Mouse (Mus musculus): ENCODE results near the gene Cnpy4. TPM values are rescaled to one million over a fixed set of nuclear protein-coding genes. Genes with fewer than 3 reads are reported as not detected.

The Cnpy4 gene
- polyA plus RNA-seq, 1 experiment from 2014 or later, result 36.4 TPM

DNA sequence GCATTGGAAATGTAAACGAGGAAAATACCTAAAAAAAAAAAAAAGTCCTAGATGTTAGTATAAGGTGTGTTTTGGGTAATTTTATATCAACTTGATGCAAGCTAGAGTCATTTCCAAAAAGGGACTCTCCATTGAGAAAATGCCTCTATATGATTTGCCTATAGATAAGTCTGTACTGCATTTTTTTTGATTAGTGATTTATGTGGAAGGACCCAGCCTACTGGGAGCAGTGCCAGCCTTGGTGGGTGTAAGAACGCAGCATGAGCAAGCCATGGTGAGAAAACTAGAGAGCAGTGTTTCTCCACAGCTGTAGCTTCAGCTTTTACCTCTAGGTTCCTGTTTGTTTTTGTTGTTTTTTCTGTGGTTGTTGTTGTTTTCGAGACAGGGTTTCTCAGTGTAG, 36.0 kb downstream of the Cnpy4 start:
- no peaks in the 10 kb centered on the region for H3K4me1 ChIP-seq (ENCODE audit: control insufficient read depth, insufficient read depth, low read length)
- H3K27ac ChIP-seq (ENCODE audit: low read depth, low read length), result no peak overlapping the region
- no peak overlapping the region for H3K4me2 ChIP-seq (ENCODE audit: low read length)
- no peaks in the 10 kb centered on the region for H3K36me3 ChIP-seq (ENCODE audit: control insufficient read depth, insufficient read depth, low read length)
- ATAC-seq, result no peak
- H3K27me3 ChIP-seq (replicated peaks; ENCODE audit: control insufficient read depth, insufficient read depth, low read length), result no peaks in the 10 kb centered on the region
- no peaks in the 10 kb centered on the region for H3K9me3 ChIP-seq (replicated peaks; ENCODE audit: control insufficient read depth, low read length)
- WGBS, result 65% methylated on average over 3 of the region's 3 CpGs
- no peak overlapping the region for H3K9ac ChIP-seq (ENCODE audit: low read length)
- H3K4me3 ChIP-seq (ENCODE audit: low read depth, low read length), result no peak overlapping the region
- DNase-seq (ENCODE audit: low spot score), result no peak

DNA sequence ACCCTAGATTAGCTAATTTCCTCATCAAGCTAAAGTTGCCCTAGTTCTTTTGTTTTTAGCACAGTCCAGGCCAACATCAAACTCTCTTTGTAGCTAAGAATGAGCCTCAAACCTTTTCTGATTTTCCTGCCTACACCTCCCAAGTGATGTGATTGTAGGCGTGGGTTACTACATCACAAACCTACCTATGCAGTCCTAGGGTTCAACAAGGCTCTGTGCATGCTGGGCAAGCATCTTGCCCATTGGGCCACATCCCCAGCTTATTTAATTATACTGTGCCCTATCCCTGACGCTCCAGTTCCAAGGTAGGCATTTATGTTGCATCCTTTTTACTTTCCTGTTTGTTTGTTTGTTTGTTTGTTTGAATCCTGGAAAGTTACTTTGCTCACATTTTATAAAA, 38.4 kb downstream of the Cnpy4 start, which contains the start of gene Nxpe5:
Gene Nxpe5 (plus strand): TSS at position 199 of the 400 bp plus-strand sequence.
- 53% methylated on average over 2 of the region's 2 CpGs for WGBS
- ATAC-seq (no peak), DNase-seq (ENCODE audit: low spot score) (no peak)
- H3K4me1 ChIP-seq (ENCODE audit: control insufficient read depth, insufficient read depth, low read length), result no peaks in the 10 kb centered on the region
- no peak within 1 kb of the TSS for H3K27ac ChIP-seq (ENCODE audit: low read depth, low read length)
- H3K4me2 ChIP-seq (ENCODE audit: low read length), result no peak within 1 kb of the TSS
- no peaks in the 10 kb centered on the region for H3K27me3 ChIP-seq (replicated peaks; ENCODE audit: control insufficient read depth, insufficient read depth, low read length)
- no peak within 1 kb of the TSS for H3K4me3 ChIP-seq (ENCODE audit: low read depth, low read length)
- H3K9ac ChIP-seq (ENCODE audit: low read length), result no peak within 1 kb of the TSS
- no peaks in the 10 kb centered on the region for H3K36me3 ChIP-seq (ENCODE audit: control insufficient read depth, insufficient read depth, low read length)
- H3K9me3 ChIP-seq (replicated peaks; ENCODE audit: control insufficient read depth, low read length), result no peaks in the 10 kb centered on the region

DNA sequence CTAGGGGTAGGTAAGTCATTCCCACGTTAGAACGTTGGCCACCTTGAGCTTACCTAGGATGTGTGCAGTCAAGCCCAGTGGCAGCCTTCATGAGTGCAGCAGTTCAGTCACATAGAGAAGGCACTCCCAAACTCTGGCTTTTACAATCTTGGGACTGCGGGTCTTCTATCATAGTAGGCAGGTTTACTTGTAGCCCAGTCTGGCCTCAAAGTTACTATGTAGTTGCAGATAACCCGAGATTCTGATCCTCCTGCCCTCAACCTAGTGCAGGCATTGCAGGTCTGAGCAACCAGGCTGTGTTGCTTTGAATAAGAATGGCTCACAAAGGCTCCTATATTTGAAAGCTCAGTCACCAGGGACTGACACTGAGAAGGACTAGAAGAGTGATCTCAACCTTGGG, 39.2 kb downstream of the Cnpy4 start:
- 85% methylated on average over 4 of the region's 4 CpGs for WGBS
- H3K9ac ChIP-seq (ENCODE audit: low read length), result no peak overlapping the region
- H3K27ac ChIP-seq (ENCODE audit: low read depth, low read length), result no peak overlapping the region
- no peaks in the 10 kb centered on the region for H3K27me3 ChIP-seq (replicated peaks; ENCODE audit: control insufficient read depth, insufficient read depth, low read length)
- H3K9me3 ChIP-seq (replicated peaks; ENCODE audit: control insufficient read depth, low read length), result no peaks in the 10 kb centered on the region
- H3K4me3 ChIP-seq (ENCODE audit: low read depth, low read length), result no peak overlapping the region
- ATAC-seq (no peak), DNase-seq (ENCODE audit: low spot score) (no peak)
- no peaks in the 10 kb centered on the region for H3K4me1 ChIP-seq (ENCODE audit: control insufficient read depth, insufficient read depth, low read length)
- no peaks in the 10 kb centered on the region for H3K36me3 ChIP-seq (ENCODE audit: control insufficient read depth, insufficient read depth, low read length)
- no peak overlapping the region for H3K4me2 ChIP-seq (ENCODE audit: low read length)

DNA sequence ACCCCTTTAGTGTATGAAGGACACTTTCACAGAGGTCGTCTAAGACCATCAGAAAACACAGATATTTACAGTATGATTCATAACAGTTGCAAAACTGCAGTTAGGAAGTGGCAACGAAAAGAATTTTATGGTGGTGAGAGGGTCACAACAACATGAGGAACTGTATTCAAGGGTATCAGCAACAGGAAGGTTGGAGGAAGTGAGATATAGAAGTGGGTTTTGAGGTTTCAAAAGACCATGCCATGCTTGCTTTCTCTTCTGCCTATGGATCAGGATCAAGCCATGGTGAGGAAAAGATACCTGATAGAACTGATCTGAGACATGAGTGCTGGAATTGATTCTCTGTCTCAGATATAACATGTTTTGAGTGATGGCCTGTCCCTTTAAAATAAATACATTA, 40.1 kb downstream of the Cnpy4 start:
- no peaks in the 10 kb centered on the region for H3K36me3 ChIP-seq (ENCODE audit: control insufficient read depth, insufficient read depth, low read length)
- no peaks in the 10 kb centered on the region for H3K27me3 ChIP-seq (replicated peaks; ENCODE audit: control insufficient read depth, insufficient read depth, low read length)
- WGBS, result 67% methylated on average over 2 of the region's 2 CpGs
- no peaks in the 10 kb centered on the region for H3K9me3 ChIP-seq (replicated peaks; ENCODE audit: control insufficient read depth, low read length)
- DNase-seq (ENCODE audit: low spot score) (no peak), ATAC-seq (no peak)
- H3K4me2 ChIP-seq (ENCODE audit: low read length), result no peak overlapping the region
- H3K4me3 ChIP-seq (ENCODE audit: low read depth, low read length), result no peak overlapping the region
- H3K9ac ChIP-seq (ENCODE audit: low read length), result no peak overlapping the region
- no peak overlapping the region for H3K27ac ChIP-seq (ENCODE audit: low read depth, low read length)
- no peaks in the 10 kb centered on the region for H3K4me1 ChIP-seq (ENCODE audit: control insufficient read depth, insufficient read depth, low read length)

DNA sequence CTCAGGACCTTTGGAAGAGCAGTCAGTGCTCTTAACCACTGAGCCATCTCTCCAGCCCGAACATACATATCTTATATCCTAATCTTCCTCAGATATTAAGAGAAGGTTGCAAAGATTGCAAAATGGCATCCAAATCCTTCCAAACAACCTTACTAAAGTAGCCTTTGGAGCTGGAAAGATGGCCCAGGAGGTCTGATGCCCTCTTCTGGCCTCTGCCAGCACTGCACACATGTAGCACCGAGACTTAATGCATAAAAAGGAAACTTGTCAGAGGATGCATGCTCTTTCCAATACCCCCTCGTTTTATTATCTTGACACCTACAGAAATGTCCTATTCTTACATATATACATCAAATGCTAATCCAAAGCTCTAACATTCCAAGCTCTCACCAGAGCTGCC, 40.7 kb downstream of the Cnpy4 start:
- peak; percentile 1 for DNase-seq (ENCODE audit: low spot score)
- Histone ChIP-seq H3K9me3 (replicated peaks; ENCODE audit: control insufficient read depth, low read length) (no peaks in the 10 kb centered on the region), H3K4me3 (ENCODE audit: low read depth, low read length) (no peak overlapping the region), H3K4me2 (ENCODE audit: low read length) (no peak overlapping the region), H3K4me1 (ENCODE audit: control insufficient read depth, insufficient read depth, low read length) (no peaks in the 10 kb centered on the region), H3K9ac (ENCODE audit: low read length) (no peak overlapping the region), H3K27me3 (replicated peaks; ENCODE audit: control insufficient read depth, insufficient read depth, low read length) (no peaks in the 10 kb centered on the region), H3K36me3 (ENCODE audit: control insufficient read depth, insufficient read depth, low read length) (no peaks in the 10 kb centered on the region), H3K27ac (ENCODE audit: low read depth, low read length) (no peak overlapping the region)
- 58% methylated on average over 3 of the region's 3 CpGs for WGBS
- ATAC-seq, result no peak

DNA sequence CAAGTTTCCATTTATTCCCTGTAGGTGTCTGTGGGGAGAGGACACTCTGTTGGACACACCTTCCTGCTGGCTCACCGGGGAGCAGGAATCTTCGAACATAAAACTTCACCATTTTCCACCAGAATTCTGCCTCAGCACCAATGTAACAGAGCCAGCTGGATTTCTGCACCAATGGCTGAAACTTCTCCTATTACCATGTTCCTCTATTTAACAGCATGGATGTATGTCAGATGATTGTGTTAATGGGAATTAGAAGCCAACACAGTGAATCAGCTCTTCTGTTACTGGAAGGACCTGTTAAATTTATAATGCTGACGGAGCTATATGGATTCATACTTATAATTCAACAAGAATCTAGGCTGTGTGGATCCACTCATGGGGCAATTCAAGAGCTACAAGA, 42.2 kb downstream of the Cnpy4 start:
- WGBS, result 94% methylated on average over 3 of the region's 3 CpGs
- Histone ChIP-seq H3K27ac (ENCODE audit: low read depth, low read length) (no peak overlapping the region), H3K36me3 (ENCODE audit: control insufficient read depth, insufficient read depth, low read length) (no peaks in the 10 kb centered on the region), H3K4me3 (ENCODE audit: low read depth, low read length) (no peak overlapping the region), H3K9me3 (replicated peaks; ENCODE audit: control insufficient read depth, low read length) (no peaks in the 10 kb centered on the region), H3K4me1 (ENCODE audit: control insufficient read depth, insufficient read depth, low read length) (no peaks in the 10 kb centered on the region), H3K9ac (ENCODE audit: low read length) (no peak overlapping the region), H3K27me3 (replicated peaks; ENCODE audit: control insufficient read depth, insufficient read depth, low read length) (no peaks in the 10 kb centered on the region), H3K4me2 (ENCODE audit: low read length) (no peak overlapping the region)
- no peak for ATAC-seq
- no peak for DNase-seq (ENCODE audit: low spot score)

DNA sequence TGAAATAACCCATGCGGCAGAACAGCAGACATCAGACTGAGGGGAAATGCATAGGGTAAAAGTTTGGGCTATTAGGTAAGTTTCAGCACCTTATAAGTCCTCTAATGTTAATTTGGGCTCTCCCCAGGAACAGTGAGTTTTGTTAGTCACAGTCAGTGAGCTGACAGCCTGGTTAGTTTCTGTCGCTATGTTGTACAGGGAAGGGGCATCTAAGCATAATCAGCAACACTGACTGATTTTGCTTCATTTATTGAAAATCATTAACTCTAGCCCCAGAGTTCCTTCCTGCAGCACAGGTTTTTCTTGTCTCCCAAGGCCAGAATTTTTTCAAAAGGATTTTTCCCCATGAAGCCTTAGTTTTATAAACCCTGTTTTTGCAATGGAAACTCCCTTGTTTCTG, 46.5 kb downstream of the Cnpy4 start:
- Histone ChIP-seq H3K9ac (ENCODE audit: low read length) (no peak overlapping the region), H3K36me3 (ENCODE audit: control insufficient read depth, insufficient read depth, low read length) (no peaks in the 10 kb centered on the region), H3K27ac (ENCODE audit: low read depth, low read length) (no peak overlapping the region), H3K4me1 (ENCODE audit: control insufficient read depth, insufficient read depth, low read length) (no peaks in the 10 kb centered on the region), H3K4me3 (ENCODE audit: low read depth, low read length) (no peak overlapping the region), H3K4me2 (ENCODE audit: low read length) (no peak overlapping the region), H3K27me3 (replicated peaks; ENCODE audit: control insufficient read depth, insufficient read depth, low read length) (no peaks in the 10 kb centered on the region), H3K9me3 (replicated peaks; ENCODE audit: control insufficient read depth, low read length) (no peaks in the 10 kb centered on the region)
- no peak for ATAC-seq
- 85% methylated on average over 2 of the region's 2 CpGs for WGBS
- DNase-seq (ENCODE audit: low spot score), result no peak

DNA sequence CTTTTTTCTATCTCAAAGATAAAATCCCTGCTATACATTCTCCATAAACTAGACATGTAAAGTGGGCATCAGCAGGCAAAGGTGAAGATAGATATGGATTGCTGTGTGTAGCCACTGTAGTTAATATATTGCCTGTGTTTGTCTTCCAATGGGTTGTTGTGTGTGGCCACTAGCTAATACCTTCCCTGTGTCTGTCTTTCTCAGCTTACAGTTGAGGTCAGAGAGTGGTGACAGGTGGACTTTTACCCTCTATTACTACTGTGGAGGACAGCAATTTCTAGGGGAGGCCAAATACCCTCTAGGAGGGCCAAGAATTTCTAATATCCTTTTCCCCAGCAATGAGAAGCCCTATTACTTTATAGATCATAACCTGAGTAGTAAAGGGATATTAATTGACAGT, 46.9 kb downstream of the Cnpy4 start:
- no peaks in the 10 kb centered on the region for H3K36me3 ChIP-seq (ENCODE audit: control insufficient read depth, insufficient read depth, low read length)
- DNase-seq (ENCODE audit: low spot score), result no peak
- ATAC-seq, result no peak

DNA sequence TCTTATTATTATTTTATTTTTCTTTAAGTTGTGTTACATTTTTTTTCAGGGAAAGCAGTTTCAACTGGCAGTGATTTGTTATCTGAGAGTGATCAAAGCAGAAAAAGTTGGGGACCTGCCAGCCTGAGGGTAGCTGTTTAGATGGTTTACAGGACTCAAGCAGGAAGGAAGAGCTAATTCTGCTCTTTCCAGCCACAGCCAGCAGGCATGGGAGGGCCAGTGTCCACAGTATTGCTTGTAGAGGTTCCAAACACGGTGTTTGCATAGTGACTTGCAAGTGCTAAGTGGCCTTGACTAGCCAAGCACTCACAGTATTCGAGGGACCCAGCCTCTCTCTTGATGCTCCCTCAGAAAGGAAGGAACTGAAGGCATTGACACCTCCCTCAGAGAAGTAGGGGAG, 54.2 kb downstream of the Cnpy4 start:
- no peak for DNase-seq (ENCODE audit: low spot score)
- no peak overlapping the region for H3K9ac ChIP-seq (ENCODE audit: low read length)
- H3K36me3 ChIP-seq (ENCODE audit: control insufficient read depth, insufficient read depth, low read length), result no peaks in the 10 kb centered on the region
- no peaks in the 10 kb centered on the region for H3K4me1 ChIP-seq (ENCODE audit: control insufficient read depth, insufficient read depth, low read length)
- no peaks in the 10 kb centered on the region for H3K27me3 ChIP-seq (replicated peaks; ENCODE audit: control insufficient read depth, insufficient read depth, low read length)
- H3K9me3 ChIP-seq (replicated peaks; ENCODE audit: control insufficient read depth, low read length), result no peaks in the 10 kb centered on the region
- WGBS, result 58% methylated on average over 2 of the region's 2 CpGs
- no peak overlapping the region for H3K27ac ChIP-seq (ENCODE audit: low read depth, low read length)
- no peak overlapping the region for H3K4me2 ChIP-seq (ENCODE audit: low read length)
- no peak overlapping the region for H3K4me3 ChIP-seq (ENCODE audit: low read depth, low read length)
- no peak for ATAC-seq

More for the DNA sequence above, 46.9 kb downstream of the Cnpy4 start:
- Histone ChIP-seq H3K4me2 (ENCODE audit: low read length) (no peak overlapping the region), H3K9me3 (replicated peaks; ENCODE audit: control insufficient read depth, low read length) (no peaks in the 10 kb centered on the region), H3K9ac (ENCODE audit: low read length) (no peak overlapping the region), H3K4me3 (ENCODE audit: low read depth, low read length) (no peak overlapping the region), H3K27me3 (replicated peaks; ENCODE audit: control insufficient read depth, insufficient read depth, low read length) (no peaks in the 10 kb centered on the region), H3K4me1 (ENCODE audit: control insufficient read depth, insufficient read depth, low read length) (no peaks in the 10 kb centered on the region), H3K27ac (ENCODE audit: low read depth, low read length) (no peak overlapping the region)
